8 mouse cellular contexts compared by ENCODE assay signal in genomic region chr10:24448001-24448561, GRCm38 (mm10).
A peak's percentile ranks its signal among the peaks of the same experiment; 100 is the strongest.
DNase-seq lines count a peak whose midpoint lies in the region; ATAC-seq and TF ChIP-seq lines count a peak whose summit lies in the region.

No protein-coding gene starts in this region.

- WGBS in kidney, adult 2 months = 56% methylated on average over 9 of the region's 9 CpGs

- H3K4me3 ChIP-seq in kidney, adult 2 months (ENCODE audit: insufficient read depth, low read depth, low read length) = no peak overlapping the region

- TF ChIP-seq POLR2A in kidney, adult 2 months (IDR thresholded peaks at IDR 0.05; ENCODE audit: low read depth, low read length) = no peak

- TF ChIP-seq CTCF in kidney, adult 2 months (conservative IDR thresholded peaks at IDR 0.05; ENCODE audit: insufficient read depth, insufficient read length, low read depth, low read length) = no peak

- DNase-seq in left cerebral cortex, postnatal 25 days (ENCODE audit: low spot score in 2 of 2) = peak; percentile 9 to 60
- DNase-seq in left cerebral cortex, postnatal 4 days = no peak
- DNase-seq in gastrocnemius, postnatal 36 days = peak; percentile 16 to 22
- peak; percentile 66 for DNase-seq in kidney, adult 2 months
- no peak for DNase-seq in cerebellum, postnatal 25 days
- DNase-seq in natural killer cell, adult 2 months (ENCODE audit: low spot score in 2 of 2) = no peak
- no peak for DNase-seq in spleen, adult 12 weeks (ENCODE audit: low spot score)

- peak overlapping the region; percentile 70 for H3K27ac ChIP-seq in kidney, adult 2 months (ENCODE audit: insufficient read depth, low read depth, low read length)

- no peaks in the 10 kb centered on the region for H3K27me3 ChIP-seq in kidney, adult 2 months (replicated peaks; ENCODE audit: control insufficient read depth, insufficient read depth, low read length)

- intact Hi-C loops in left cerebral cortex, postnatal 25 days (cut with DNase I) = no loop called here
- intact Hi-C loops in left cerebral cortex, postnatal 4 days (cut with DNase I) = no loop called here
- intact Hi-C loops in gastrocnemius, postnatal 36 days (cut with DNase I) = no loop called here

- peak; percentile 26; the same call in 1 of the 2 replicates for ATAC-seq in megakaryocyte progenitor cell, adult 5-6 weeks (replicated peaks; ENCODE audit: poor library complexity)

- no peaks in the 10 kb centered on the region for H3K4me1 ChIP-seq in kidney, adult 2 months (ENCODE audit: control insufficient read depth, insufficient read depth, low read length)

- no peaks in the 10 kb centered on the region for H3K36me3 ChIP-seq in kidney, adult 2 months (ENCODE audit: control insufficient read depth, insufficient read depth, low read length)

Comparison
In these comparisons a context has a peak if more than half of its experiments do, and no peak if none do; other contexts are left out.
1. DNase-seq: peak in left cerebral cortex, postnatal 25 days (2 of 2), gastrocnemius, postnatal 36 days (2 of 2) and kidney, adult 2 months (single experiment); none in left cerebral cortex, postnatal 4 days (single experiment), cerebellum, postnatal 25 days (0 of 2), natural killer cell, adult 2 months (0 of 2) and spleen, adult 12 weeks (single experiment).